Mouse (Mus musculus) hematopoietic stem cell, adult 5-6 weeks (primary cell): Measurements from ENCODE around the gene 1700018G05Rik. TPM values are rescaled to one million over a fixed set of nuclear protein-coding genes. Genes with fewer than 3 reads are reported as not detected.
"Not testable (repeated sequence)": the region's sequence is repeated elsewhere in the genome, so short reads cannot be mapped to it uniquely, and the experiment has no call there.

Source experiments
- ATAC-seq, 2 experiments: fragments of 125-278 bp in 1 of 2; replicated peaks in 1 of 2; 2 replicates each; pipeline ENCODE4 v1.8.0; 2016 to 2017; ENCODE audit warnings: inconsistent platforms in 2 of 2, mild to moderate bottlenecking in 2 of 2, moderate number of reproducible peaks in 2 of 2, low read depth in 1 of 2, moderate TSS enrichment in 1 of 2; ENCODE audit not compliant: low FRiP score in 2 of 2, poor library complexity in 2 of 2, severe bottlenecking in 2 of 2, insufficient read depth in 1 of 2, low TSS enrichment in 1 of 2
- total RNA-seq: library from RNA; stranded (forward); fragments of 172-1452, 232-1000 nt; gene quantifications from 2 replicates; pipeline ENCODE4 v1.2.3, GENCODE M21; 2017

1700018G05Rik gene
- total RNA-seq = not detected in 2 replicates

- not testable (repeated sequence) for ATAC-seq
These were observed at the start of gene 1700018G05Rik for GRCm38 (mm10) chrX:102928072-102928471. TSS of gene 1700018G05Rik (plus strand) at chrX:102928372.

- not testable (repeated sequence) for ATAC-seq
These were observed 19.6 kb upstream of the 1700018G05Rik start, which contains the start of the genes Dmrtc1a and 1700011M02Rik for GRCm38 (mm10) chrX:102908587-102908986. TSS of gene Dmrtc1a (minus strand) at chrX:102908687. TSS of gene 1700011M02Rik (plus strand) at chrX:102908905.

- not testable (repeated sequence) for ATAC-seq
These were observed 13.3 kb upstream of the 1700018G05Rik start for GRCm38 (mm10) chrX:102914823-102915222.

GRCm38 (mm10) chrX:102926707-102927106, 1.5 kb upstream of the 1700018G05Rik start:
- ATAC-seq = not testable (repeated sequence)

- 0 out of 4 replicates have a peak, but pooled peaks of 1 of the 2 experiments have one; percentile 14 for ATAC-seq
These were observed 4.9 kb downstream of the 1700018G05Rik start for GRCm38 (mm10) chrX:102932992-102933570.

GRCm38 (mm10) chrX:102933571-102934394, 5.6 kb downstream of the 1700018G05Rik start:
- ATAC-seq = peak; percentile 22 to 75; a peak in 2 of 4 replicates

GRCm38 (mm10) chrX:102934395-102934764, 6.2 kb downstream of the 1700018G05Rik start:
- no peak for ATAC-seq

GRCm38 (mm10) chrX:102936743-102937142, 8.6 kb downstream of the 1700018G05Rik start:
- ATAC-seq = no peak

- ATAC-seq = not testable (repeated sequence)
These were observed 22.0 kb downstream of the 1700018G05Rik start for GRCm38 (mm10) chrX:102950136-102950535.

- peak in 1 of 2 experiments; percentile 45; a peak in 1 of 4 replicates for ATAC-seq
These were observed 30.7 kb downstream of the 1700018G05Rik start for GRCm38 (mm10) chrX:102958917-102959316.

GRCm38 (mm10) chrX:102960581-102960980, 32.4 kb downstream of the 1700018G05Rik start:
- no peak for ATAC-seq

Other genes starting within 250 kb of the 1700018G05Rik start
- gene Gm3880, start 241.4 kb upstream of the 1700018G05Rik start, total RNA-seq = not detected in 2 replicates
- not detected in 2 replicates for gene Gm9112, start 220.7 kb upstream of the 1700018G05Rik start, total RNA-seq
- gene Dmrtc1b, start 220.5 kb upstream of the 1700018G05Rik start, total RNA-seq = not detected in 2 replicates
- not detected in 2 replicates for gene Dmrtc1c1, start 125.4 kb upstream of the 1700018G05Rik start, total RNA-seq
- gene Dmrtc1c2, start 73.8 kb upstream of the 1700018G05Rik start, total RNA-seq = not detected in 2 replicates
- not detected in 2 replicates for gene 1700031F05Rik, start 60.4 kb upstream of the 1700018G05Rik start, total RNA-seq
- gene Dmrtc1a, start 19.7 kb upstream of the 1700018G05Rik start, total RNA-seq = not detected in 2 replicates
- not detected in 2 replicates for gene 1700011M02Rik, start 19.5 kb upstream of the 1700018G05Rik start, total RNA-seq